Mouse (Mus musculus) cerebellum, adult 11 months (tissue): Measurements from ENCODE around the gene Gm13287.
"Not testable (repeated sequence)": the region's sequence is repeated elsewhere in the genome, so short reads cannot be mapped to it uniquely, and the experiment has no call there.

Experiments
- DNase-seq: peaks from one replicate; pipeline ENCODE4 v3.0.0; 2022

Gene Gm13287

DNA sequence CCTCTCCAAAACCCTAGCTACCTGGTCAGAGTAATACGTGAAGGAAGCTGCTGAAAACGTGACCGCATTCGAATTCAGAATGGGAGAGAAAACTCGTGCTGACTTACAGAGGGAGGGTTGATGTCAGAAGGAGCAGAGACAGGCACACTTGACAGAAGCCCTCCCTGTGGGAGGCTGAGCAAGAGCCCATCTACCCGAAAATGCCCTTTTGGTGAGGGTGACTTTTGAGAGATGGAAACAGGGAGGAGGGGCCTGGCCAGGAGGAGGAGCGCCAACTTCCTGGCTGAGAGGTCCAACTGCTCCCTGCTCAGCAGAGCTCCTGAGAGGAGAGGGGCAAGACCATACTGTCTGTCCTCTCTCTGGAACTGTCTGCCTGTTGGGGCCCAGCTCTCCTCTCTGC, 3.7 kb upstream of the Gm13287 start, which contains the start of gene Gm13285:
TSS of gene Gm13285 (plus strand) at position 301 of the 400 bp plus-strand sequence.
- DNase-seq: not testable (repeated sequence)

DNA sequence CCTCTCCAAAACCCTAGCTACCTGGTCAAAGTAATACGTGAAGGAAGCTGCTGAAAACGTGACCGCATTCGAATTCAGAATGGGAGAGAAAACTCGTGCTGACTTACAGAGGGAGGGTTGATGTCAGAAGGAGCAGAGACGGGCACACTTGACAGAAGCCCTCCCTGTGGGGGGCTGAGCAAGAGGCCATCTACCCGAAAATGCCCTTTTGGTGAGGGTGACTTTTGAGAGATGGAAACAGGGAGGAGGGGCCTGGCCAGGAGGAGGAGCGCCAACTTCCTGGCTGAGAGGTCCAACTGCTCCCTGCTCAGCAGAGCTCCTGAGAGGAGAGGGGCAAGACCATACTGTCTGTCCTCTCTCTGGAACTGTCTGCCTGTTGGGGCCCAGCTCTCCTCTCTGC, 2.2 kb downstream of the Gm13287 start, which contains the start of gene Gm13288:
TSS of gene Gm13288 (plus strand) at position 301 of the 400 bp plus-strand sequence.
- not testable (repeated sequence) for DNase-seq

DNA sequence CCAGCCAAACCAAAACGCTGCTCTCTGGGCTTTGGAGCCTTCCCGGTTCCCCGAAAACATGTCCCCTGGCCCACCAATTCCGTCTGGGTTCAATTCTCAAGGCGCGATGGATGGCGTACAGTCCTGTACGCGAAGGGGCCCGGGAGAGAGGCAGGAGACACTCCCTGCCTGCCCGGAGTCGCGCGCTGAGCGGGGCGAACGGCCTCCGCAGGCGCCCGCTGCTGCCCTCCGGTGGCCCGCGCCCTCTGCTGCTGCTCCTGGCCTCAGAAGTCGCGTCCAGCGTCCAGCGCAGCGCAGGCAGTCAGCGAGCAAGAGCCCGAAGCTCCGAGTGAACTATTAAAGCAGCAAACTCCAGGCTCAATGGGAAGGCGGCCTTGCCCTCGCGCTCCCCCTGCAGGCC, 2.7 kb downstream of the Gm13287 start:
- peak; percentile 17 for DNase-seq

DNA sequence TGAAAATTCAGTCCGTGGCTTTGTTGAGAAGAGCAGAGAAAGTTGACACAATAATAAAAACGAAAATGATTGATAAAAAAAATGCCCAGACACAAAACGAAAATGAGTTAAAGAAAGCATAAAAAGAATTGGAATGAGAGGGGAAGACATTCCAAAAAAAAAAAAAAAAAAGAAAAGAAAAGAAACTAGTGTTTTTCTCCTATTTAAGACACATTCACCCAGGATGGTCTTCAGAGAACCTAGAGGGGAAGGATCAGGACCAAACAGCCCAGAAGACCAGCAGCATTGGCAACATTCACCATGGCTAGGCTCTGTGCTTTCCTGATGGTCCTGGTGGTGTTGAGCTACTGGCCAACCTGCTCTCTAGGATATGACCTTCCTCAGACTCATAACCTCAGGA, 12.9 kb downstream of the Gm13287 start, which contains the start of gene Ifna7:
TSS of gene Ifna7 (plus strand) at position 301 of the 400 bp plus-strand sequence.
- DNase-seq: no peak

DNA sequence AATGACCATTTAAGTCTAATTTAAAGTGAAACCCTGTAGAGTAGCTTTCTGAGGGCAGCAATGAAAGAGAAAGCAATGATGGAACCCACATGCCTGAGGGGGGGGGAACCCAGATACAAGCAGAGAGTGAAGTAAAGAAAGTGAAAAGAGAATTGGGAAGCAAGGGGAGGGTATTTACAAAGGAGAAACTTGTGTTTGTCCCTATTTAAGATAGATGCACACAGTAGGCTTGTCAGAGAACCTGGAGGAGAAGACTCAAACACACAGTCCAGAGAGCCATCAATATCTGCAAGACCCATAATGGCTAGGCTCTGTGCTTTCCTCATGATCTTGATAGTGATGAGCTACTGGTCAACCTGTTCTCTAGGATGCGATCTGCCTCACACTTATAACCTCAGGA, 16.6 kb downstream of the Gm13287 start, which contains the start of gene Ifna11:
TSS of gene Ifna11 (plus strand) at position 301 of the 400 bp plus-strand sequence.
- DNase-seq: no peak

DNA sequence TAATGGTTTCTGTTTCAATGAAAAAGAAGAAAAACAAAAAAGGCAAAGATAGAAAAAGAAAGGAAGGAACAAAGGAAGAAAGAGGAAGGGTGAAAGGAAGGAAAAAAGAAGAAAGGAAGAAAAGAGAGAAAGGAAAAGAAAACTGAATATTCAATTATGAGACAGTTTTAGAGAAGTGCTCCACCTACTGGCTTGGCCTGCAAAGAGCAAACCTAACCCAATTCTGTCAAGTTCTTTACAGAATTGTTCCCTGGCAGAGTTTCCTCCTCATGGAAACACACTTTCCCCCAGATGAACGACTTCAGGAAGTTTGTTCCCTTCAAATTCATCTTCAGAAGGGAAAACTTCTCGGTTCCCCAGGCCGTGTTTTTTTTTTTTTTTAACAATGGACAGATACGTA, 19.9 kb downstream of the Gm13287 start:
- DNase-seq: no peak

DNA sequence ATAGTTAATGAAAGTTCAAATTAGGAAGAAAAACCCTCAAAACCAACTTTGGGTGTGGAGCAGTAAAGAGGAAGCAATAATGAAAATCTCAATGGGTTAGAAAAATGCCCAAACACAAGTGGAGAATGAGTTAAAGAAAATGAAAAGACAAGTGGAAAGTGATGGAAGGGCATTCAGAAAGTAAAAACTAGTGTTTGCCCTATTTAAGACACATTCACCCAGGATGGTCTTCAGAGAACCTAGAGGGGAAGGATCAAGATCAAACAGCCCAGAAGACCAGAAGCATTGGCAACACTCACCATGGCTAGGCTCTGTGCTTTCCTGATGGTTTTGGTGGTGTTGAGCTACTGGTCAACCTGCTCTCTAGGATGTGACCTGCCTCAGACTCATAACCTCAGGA, 24.1 kb downstream of the Gm13287 start, which contains the start of gene Ifna6:
TSS of gene Ifna6 (plus strand) at position 301 of the 400 bp plus-strand sequence.
- not testable (repeated sequence) for DNase-seq

DNA sequence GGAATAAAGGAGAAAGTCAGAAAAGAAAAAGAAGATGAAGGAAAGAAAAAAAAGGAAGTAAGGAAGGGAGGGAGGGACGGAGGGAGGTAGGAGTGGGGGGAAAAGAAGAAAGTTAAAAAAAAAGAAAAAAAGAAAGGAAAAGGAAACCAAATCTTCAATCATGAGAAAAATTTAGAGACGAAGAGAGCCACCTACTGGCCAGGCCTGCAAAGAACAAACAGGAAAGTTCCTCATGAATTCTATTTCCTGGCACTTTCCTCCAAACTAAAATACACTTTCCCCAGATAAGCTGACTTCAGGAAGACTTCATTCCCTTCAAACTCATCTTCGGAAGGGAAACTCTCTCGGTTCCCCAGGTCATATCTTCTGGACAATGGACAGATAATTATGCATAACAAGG, 27.5 kb downstream of the Gm13287 start:
- no peak for DNase-seq

DNA sequence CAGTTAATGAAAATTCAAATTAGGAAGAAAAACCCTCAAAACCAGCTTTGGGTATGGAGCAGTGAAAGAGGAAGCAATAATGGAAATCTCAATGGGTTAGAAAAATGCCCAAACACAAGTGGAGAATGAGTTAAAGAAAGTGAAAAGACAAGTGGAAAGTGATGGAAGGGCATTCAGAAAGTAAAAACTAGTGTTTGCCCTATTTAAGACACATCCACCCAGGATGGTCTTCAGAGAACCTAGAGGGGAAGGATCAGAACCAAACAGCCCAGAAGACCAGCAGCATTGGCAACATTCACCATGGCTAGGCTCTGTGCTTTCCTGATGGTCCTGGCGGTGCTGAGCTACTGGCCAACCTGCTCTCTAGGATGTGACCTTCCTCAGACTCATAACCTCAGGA, 32.2 kb downstream of the Gm13287 start, which contains the start of gene Ifna5:
TSS of gene Ifna5 (plus strand) at position 301 of the 400 bp plus-strand sequence.
- not testable (repeated sequence) for DNase-seq

DNA sequence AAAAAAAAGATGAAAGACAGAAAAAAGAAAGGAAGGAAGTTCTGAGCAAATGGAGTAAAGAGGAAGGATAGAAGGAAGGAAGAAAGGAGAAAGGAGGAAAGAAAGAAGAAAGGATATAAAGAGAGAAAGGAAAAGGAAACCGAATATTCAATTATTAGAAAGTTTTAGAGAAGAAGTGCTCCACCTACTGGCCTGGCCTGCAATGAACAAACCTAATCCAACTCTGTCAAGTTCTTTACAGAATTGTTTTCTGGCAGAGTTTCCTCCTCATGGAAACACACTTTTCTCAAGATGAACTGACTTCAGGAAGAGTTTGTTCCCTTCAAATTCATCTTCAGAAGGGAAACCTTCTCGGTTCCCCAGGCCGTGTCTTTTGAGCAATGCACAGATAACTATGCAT, 35.8 kb downstream of the Gm13287 start:
- DNase-seq: no peak

DNA sequence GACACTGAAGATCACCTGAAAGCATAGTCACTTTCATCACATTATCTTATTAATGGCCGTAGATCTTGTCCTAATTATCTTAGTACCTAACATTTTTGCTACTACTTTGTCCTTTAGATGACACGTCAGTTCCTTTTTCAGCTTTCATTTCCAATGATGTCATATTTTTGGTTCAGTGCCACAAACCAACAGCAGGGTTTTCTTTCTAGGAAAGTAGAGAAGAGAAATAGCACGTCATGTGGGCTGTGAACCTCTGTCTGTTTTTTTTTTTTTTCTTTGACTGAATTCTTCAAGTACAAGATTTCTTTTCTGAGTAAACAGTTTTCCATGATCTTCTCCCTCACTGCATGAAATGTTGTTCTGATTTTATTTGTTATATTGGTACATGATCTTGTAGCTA, 37.0 kb downstream of the Gm13287 start:
- DNase-seq: no peak

DNA sequence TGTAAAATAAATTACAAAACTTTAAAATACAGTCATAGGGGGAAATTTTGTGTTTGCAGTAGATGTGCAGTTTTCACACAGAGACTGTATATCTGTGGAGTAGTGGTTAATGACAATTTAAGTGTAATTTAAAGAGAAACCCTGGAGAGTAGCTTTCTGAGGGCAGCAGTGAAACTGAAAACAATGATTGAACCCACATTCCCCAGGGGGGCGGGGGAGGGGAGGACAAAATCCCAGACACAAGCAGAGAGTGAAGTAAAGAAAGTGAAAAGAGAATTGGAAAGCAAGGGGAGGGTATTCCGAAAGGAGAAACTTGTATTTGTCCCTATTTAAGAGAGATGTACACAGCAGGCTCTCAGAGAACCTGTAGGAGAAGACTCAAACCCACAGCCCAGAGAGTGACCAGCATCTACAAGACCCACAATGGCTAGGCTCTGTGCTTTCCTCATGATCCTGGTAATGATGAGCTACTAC, 38.4 kb downstream of the Gm13287 start, which contains the start of gene Ifna4:
TSS of gene Ifna4 (plus strand) at position 424 of the 474 bp plus-strand sequence.
- no peak for DNase-seq

DNA sequence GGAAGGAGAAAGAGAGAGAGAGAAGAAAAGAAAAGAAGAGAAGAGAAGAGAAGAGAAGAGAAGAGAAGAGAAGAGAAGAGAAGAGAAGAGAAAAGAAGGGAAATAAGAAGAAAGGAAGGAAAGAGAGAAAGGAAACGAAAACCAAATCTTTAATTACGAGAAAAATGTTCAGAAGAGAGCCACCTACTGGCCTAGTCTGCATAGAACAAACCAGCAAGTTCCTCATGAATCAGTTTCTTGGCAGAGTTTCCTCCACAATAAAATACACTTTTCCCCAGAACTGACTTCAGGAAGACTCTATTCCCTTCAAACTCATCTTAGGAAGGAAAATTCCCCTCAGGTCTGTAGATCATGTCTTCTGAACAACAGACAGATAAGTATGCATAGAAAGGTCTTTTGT, 42.3 kb downstream of the Gm13287 start:
- DNase-seq: no peak

DNA sequence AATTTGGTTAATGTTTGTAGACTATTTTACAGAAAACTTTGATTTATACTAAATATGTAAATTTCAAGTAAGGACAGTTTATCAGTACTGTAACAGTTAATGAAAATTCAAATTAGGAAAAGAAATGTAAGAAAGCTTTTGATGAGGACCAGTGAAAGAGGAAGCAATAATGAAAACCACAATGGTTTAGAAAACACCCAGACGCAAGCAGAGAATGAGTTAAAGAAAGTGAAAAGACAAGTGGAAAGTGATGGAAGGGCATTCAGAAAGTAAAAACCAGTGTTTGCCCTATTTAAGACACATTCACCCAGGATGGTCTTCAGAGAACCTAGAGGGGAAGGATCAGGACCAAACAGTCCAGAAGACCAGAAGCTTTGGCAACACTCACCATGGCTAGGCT, 46.6 kb downstream of the Gm13287 start, which contains the start of gene Ifna1:
TSS of gene Ifna1 (plus strand) at position 390 of the 400 bp plus-strand sequence.
- DNase-seq: no peak

DNA sequence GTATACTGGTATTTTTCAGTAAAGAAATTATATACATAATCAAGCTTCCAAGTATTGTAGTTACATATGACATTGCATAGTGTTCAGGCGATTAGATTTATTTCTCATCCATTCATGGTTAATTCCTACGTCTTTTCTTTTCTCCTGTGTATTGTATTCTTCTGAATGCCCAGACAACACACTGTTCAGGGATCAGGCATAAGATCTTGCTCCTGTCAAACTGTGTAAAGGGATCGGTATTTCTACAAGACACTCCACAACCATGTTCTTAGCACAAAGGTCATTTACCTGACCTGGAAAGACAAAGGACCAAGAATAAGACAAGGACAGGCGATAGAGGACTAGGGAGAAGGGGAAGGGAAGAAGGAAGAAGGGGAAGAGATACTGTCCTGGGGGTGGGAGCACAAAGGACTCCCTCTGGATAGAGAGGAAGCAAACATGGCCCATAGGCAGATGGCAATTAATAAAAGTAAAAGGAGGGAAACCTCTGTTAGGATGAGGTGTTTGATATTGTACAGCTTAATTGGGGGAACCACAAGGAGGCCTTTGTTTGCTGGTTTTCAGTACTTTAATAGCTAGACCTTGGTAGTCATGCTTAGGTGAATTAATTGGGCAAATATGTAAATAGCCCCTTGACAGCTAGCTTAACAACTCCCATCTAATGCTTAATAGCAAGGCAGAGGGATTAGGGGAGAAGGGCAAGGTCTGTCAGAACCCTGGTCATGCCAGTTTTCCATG, 48.1 kb downstream of the Gm13287 start:
- DNase-seq: no peak
